Mouse (Mus musculus) stomach, postnatal 0 days (tissue): ENCODE data around the gene Khk.

Source experiments
- CTCF ChIP-seq: IDR thresholded peaks from 2 replicates; pipeline ENCODE4 v1.5.1; 2016; ENCODE audit warnings: antibody characterized with exemption, low read depth, mild to moderate bottlenecking, moderate library complexity
- EP300 ChIP-seq: optimal IDR thresholded peaks from 2 replicates; pipeline ENCODE3; 2016; ENCODE audit warnings: antibody characterized with exemption

DNA sequence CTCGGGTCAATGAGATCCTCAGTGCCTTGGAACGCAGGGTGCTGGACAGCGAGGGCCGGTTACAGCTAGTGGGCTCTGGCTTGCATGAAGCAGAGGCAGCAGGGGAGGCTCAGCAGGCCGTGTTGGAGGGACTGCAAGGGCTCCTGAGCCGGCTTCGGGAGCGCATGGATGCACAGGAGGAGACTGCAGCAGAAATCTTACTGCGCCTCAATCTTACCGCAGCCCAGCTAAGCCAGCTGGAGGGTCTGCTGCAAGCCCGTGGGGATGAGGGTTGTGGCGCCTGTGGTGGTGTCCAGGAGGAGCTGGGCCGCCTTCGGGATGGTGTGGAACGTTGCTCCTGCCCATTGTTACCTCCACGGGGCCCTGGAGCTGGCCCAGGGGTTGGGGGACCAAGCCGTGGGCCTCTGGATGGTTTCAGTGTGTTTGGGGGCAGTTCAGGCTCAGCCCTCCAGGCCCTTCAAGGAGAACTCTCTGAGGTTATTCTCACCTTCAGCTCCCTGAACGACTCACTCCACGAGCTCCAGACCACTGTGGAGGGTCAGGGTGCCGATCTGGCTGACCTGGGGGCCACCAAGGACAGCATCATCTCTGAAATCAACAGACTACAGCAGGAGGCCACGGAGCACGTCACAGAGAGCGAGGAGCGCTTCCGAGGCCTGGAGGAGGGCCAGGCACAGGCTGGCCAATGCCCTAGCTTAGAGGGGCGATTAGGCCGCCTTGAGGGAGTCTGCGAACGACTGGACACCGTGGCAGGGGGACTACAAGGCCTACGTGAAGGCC, 3.1 kb upstream of the Khk start:
- TF ChIP-seq CTCF (no peak), EP300 (no peak)
